Mouse (Mus musculus) retina, postnatal 1 day (tissue): ENCODE results near the gene Ftl1-ps1.

Experiments
- DNase-seq: peaks from one replicate; pipeline ENCODE4 v3.0.0-alpha.2; 2012

Gene Ftl1-ps1

DNA sequence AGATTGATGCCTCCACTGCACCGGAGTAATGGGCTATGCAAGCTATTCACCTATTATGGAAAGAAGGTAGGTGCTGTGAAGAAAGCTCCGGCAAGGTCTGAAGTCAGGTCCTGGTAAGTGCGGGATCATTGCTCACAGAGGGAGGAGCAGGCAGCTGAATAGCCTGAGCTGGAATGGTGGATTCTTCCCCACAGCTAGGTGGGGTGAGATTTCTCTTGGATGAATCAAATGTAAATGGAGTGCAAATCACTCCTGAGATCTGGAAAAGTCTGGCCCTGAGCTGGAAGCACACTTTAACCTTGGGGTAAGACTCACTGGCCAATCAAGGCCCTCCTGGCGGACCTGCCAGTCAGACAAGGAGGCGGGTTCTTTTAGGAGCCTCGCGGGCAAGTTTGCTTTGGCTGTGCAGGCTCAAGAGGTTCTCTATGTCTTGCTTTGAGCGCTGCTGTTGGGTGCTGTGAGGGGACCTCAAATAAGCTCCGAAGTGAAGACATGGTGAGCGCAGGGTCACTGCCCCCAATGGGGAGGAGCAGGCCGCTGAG, at the start of gene Ftl1-ps1:
Ftl1-ps1 (plus strand) TSS at position 397 of the 542 bp plus-strand sequence.
- peak; percentile 16 for DNase-seq

DNA sequence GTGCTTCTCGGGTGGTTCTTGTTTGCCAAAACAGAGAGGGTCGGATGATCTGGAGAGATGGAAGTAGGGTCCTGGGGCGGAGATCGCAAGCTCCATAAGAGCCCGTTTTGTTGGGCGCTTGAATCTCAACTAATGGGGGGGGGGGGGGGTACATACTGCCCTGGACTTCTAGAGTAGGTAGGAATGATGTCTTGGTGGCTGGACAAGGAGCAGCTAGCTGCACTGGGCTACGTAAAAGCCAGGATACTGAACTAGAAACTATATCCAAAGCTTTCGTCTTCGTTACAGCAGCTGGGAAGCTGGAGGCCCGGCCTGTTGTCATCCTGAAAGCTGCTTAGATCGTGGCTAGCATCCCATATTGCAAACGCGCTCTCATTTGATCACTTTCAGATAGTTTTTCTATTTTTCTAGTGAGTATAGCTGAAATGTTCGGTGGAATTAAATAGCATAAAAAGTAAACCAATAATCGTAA, 49.0 kb upstream of the Ftl1-ps1 start:
- no peak for DNase-seq

DNA sequence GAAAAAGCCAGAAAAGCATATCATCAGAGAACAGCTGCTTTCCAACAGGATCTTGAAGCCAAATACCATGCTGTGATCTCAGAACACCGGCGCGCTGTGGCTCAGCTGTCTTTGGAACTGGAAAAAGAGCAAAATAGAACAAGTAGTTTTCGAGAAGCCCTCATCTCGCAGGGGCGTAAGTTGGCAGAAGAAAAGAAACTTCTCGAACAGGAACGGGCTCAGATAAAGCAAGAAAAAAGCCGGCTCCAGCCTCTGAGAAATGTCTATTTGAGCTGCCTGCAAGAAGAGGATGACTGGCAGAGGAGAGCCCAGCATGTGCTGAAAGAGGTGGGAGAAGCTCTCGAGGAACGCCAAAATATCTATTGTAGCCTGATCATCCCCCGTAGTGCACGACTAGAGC, 43.0 kb upstream of the Ftl1-ps1 start:
- DNase-seq, result no peak

DNA sequence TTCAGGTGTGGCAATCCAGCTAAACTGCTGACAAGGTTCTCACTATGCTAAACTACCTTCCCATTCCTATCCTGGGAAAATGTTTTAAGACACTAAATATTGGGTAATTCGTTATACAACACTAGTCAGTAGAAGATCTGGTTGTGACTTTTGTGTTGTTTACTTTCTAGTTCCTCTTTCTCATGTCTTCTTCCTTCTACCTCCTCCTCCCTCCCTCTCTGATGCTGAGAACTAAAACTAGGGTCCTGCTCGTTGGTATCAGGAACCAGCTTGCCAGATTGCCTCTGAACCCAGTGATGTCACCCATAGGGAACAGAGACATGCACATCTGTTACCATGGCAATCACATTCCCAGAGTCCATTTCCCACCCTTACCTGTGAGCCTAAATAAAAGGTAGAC, 37.3 kb upstream of the Ftl1-ps1 start:
- no peak for DNase-seq

DNA sequence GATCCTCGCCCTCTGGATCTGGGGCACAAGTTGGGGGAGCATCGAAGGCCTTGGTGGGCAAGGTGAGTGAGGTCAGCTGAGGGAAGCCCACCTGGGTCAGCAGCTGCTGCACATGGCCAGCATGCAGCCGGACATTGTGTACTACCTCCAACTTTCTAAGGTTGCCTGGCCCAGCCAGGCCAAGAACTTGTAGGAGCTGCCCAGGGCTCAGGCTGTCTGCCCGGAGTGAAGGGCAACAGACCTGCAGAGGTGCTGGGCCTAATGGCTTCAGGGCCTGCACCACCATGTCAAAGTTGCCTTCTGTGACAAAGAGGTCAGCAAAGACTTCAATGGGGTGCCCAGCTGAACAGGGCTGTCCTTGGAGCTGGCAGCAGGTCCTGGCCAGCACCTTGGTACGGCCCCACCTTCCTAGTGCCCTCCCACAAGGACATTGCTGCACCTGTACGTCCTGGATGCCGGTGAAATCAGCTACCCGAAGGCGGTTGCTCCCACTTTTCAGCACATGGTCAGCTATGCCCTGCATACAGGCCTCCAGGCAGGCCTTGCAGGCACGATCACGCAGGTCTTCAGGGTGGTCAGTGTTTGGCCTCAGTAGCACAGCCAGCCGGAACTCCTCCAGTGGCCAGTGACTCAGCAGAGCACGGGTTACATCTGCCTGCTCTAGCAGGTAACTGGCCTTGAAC, 36.2 kb upstream of the Ftl1-ps1 start:
- DNase-seq, result no peak

DNA sequence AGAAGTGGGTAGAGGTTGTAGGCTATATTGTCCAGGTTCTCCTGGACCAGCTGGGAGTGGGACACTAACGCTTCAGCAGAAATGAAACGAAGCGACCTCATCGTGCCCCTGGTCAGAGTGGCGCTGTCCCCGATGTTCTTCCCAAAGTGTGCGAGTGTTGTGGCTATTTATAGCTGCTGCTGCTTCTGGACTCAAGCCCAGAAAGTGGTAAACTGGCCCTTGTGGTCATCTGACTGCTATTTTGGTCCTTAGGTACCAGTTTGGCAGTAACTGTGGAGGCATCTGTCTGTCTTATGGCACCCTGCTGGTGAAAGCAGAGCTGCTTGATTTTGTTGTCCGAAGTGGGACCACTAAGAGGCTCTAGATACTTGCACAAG, 35.6 kb upstream of the Ftl1-ps1 start, which contains the start of gene Lrrc14b:
Lrrc14b (minus strand) TSS at position 147 of the 377 bp plus-strand sequence.
- DNase-seq, result no peak

DNA sequence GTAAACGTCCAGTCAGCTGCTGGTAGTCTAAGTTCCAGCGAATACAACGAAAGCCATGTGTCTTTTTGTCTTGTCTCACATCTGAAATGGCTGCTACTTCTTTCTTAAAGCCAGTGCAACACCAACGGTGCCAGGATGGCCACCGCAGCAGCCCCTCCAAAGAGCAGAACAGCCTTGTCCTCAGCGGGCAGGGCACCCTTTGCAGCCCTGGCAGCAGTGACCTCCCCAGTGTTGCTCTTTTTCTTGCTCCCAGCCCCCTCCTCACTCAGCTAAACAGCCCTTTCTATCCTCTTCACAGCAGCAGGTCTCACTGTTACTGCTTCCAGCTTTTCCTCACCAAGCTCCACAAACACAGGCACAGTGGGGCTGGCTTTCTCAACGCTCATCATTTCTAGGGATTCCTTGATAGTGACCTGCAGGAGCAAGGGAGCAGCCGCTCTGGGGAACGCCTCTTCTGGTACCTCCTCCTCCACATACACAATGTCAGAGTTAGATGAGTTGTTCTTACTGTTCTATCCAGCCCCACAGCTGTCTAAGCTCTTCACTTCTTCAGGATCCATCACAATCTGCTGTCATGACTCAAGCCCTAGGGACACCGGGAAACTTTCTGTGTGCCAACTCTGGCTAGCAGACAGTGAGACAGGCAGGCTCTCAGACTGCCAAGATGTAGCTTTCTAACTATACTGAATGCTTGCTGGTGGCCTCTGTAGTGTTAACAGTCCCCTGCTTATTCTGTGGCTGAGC, 17.8 kb upstream of the Ftl1-ps1 start:
- DNase-seq, result peak; percentile 12

DNA sequence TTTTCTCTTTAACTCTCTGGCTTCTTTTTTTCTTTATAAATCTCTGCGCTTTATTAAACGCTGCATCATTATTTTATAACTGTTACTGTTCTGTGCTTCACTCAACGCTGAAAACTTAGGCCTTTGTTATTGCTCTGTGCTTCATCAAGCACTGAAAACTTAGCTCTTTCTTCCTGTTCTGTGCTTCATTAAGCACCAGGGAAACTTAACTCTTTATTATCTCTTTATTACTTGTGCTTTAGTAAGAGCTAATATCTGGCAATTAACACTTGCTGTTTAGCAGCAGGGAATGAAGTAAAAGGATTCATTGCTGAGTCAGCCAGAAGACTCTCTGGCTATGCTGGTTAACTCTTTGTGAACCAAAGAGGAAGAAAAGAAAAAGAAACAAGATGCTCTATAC, 17.2 kb upstream of the Ftl1-ps1 start:
- peak; percentile 22 for DNase-seq

DNA sequence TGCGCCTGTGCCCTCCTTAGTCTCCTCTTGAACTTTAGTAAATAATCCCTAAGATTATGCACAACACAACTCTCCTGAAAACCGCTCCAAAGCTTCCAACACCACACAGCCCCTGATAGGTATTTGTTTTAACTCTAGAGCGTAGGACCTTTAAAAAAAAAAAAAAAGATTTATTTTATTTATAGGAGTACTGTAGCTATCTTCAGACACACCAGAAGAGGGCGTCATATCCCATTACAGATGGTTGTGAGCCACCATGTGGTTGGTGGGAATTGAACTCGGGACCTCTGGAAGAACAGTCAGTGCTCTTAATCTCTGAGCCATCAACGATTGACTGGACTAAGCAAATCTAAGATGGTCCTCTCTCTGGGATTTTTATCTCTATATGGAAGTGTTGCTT, 9.8 kb upstream of the Ftl1-ps1 start:
- DNase-seq, result no peak

DNA sequence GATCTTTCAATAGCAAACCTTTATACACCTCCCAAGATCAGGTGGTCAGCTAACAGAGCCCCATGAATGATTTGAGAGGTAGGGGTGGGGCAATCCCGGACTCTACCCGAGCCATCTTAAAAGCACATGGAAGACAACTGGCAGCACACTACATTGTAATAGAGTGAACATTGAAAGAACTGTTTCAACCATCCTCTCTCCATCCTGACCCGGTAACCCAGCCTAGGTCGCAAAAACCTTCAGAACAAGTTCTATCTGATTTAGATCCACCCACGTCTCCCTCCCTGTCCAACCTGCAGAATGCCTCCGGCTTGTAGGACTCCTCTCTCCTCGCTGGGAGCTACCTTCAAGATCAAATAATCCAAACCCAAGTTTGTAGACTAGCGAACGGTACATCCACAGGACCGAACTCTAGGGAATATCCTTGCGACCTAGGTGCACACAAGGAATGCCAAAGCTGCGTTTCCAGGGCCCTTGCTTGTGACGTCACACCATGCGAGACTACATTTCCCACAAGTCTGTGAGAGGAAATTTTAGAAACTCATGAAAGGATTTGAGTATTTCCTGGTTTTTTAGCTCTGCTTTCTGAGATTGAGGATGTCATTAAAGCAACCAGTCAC, 9.0 kb upstream of the Ftl1-ps1 start, which contains the start of gene Zfp72:
Zfp72 (minus strand) TSS at position 466 of the 620 bp plus-strand sequence.
- peak; percentile 74 for DNase-seq

DNA sequence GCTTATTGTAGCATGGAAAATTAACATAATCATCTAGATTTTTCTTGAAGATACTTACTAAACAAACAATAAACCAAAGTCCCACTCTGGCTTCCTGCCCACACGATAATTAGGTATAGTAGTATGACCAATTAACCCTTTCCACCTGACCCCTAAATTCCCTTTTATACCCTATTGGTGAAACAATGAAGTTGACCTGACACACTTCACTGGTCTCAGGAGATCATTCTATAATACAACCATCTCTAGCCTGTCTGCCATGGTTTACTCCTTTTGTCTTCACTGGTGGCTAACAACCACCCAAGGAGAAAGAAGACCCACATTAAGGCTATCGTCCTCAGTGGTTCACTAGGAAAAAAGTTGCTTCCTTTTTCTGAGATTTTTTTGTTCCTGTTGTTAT, 8.3 kb upstream of the Ftl1-ps1 start:
- DNase-seq, result peak; percentile 7

DNA sequence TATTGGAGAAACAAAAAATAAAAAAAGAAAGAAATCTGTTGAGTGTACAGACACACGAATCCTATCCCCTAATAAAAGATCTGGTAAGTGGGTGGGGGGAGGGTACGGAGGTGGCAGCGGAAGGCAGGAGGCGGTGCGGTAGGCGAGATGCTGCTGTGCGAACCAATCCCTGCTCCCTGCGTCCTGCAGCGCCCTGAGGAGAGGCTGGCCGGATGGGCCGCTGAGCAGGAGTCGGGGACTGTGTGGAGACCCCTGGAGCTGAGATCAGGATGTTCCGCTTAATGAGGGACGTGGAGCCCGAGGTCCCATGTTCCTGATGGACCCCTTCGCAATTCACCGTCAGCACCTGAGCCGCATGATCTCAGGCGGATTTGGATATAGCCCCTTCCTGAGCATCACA, 40.4 kb downstream of the Ftl1-ps1 start:
- DNase-seq, result no peak
